Mouse (Mus musculus): Measurements from ENCODE around the gene Eogt. TPM values are rescaled to one million over a fixed set of nuclear protein-coding genes. Genes with fewer than 3 reads are reported as not detected.

The Eogt gene
- total RNA-seq, 2 experiments from 2014 or later, result 15.5 to 21.2 TPM

- no peak for DNase-seq
These were observed 44.6 kb downstream of the Eogt start for GRCm38 (mm10) chr6:97104264-97104852.

GRCm38 (mm10) chr6:97101958-97102702 is 46.9 kb downstream of the Eogt start:
- no peak for DNase-seq

- DNase-seq, result no peak
These were observed 47.6 kb downstream of the Eogt start for GRCm38 (mm10) chr6:97101190-97101957.

GRCm38 (mm10) chr6:97082336-97082735 is 66.6 kb downstream of the Eogt start:
- no peak for DNase-seq

GRCm38 (mm10) chr6:97080016-97080415 is 69.0 kb downstream of the Eogt start:
- DNase-seq, result no peak

- peak; percentile 22 for DNase-seq
These were observed 88.8 kb downstream of the Eogt start, which contains the start of gene Fam19a4 for GRCm38 (mm10) chr6:97060074-97060681. Gene Fam19a4 (minus strand): TSS chr6:97060413.

Other genes with a start within 250 kb of the Eogt start
- not detected for gene Fam19a4, start 88.8 kb downstream of the Eogt start, total RNA-seq (2021)
- 10 to 100 TPM; 34.1 to 35.3 TPM for gene Tmf1, start 29.9 kb upstream of the Eogt start, total RNA-seq (2021)
- 10 to 100 TPM; 80.9 to 86.9 TPM for gene Uba3, start 56.5 kb upstream of the Eogt start, total RNA-seq (2021)
- gene Arl6ip5, start 61.5 kb upstream of the Eogt start, total RNA-seq (2021), result 10 to 100 TPM; 94.2 to 95.1 TPM
- gene Lmod3, start 103.6 kb upstream of the Eogt start, total RNA-seq (2021), result 10 to 100 TPM; 47.8 to 48.0 TPM

Data from heart, postnatal 4 days (tissue).